Mouse (Mus musculus) spleen, adult 2 months (tissue): ENCODE results near the gene Dnpep.

Source experiments
- CTCF ChIP-seq: fragments of 200-500 bp; IDR thresholded peaks from 2 replicates; pipeline ENCODE4 v1.5.1; 2011; ENCODE audit warnings: mild to moderate bottlenecking, inconsistent platforms; ENCODE audit not compliant: insufficient read depth, insufficient read length, insufficient replicate concordance; ENCODE audit errors: extremely low read depth
- POLR2A ChIP-seq: fragments of 200-500 bp; IDR thresholded peaks from 2 replicates; pipeline ENCODE4 v1.6.1; 2011; ENCODE audit warnings: low read depth, low read length, inconsistent platforms

DNA sequence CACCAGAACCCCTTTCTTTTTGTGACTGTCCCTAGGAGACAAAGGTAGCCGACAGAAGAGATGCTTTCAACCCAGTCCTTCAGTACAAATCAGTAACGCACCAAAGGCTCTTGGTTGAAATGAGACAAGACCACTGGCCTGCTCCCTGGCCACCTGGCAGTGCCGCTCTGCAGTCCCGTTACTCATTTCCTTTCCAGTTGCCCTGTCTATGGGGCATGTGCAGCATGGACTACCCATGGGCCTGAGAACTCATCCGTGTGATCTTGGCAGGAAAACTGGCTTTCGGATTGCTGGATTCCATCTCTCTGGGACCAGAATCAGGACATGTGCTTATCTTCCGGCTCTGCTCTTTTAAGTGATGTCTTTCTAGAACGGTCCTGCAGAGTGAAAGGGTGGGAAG is 26.5 kb downstream of the Dnpep start:
- no peak for TF ChIP-seq CTCF
- no peak for TF ChIP-seq POLR2A
